Mouse (Mus musculus): Measurements from ENCODE around the gene Dnttip2. TPM values are rescaled to one million over a fixed set of nuclear protein-coding genes. Genes with fewer than 3 reads are reported as not detected.
A peak's percentile ranks its signal among the peaks of the same experiment; 100 is the strongest.

The Dnttip2 gene
- total and polyA plus RNA-seq, 3 experiments, result 6.9 to 25.8 (median 25.7) TPM

DNA sequence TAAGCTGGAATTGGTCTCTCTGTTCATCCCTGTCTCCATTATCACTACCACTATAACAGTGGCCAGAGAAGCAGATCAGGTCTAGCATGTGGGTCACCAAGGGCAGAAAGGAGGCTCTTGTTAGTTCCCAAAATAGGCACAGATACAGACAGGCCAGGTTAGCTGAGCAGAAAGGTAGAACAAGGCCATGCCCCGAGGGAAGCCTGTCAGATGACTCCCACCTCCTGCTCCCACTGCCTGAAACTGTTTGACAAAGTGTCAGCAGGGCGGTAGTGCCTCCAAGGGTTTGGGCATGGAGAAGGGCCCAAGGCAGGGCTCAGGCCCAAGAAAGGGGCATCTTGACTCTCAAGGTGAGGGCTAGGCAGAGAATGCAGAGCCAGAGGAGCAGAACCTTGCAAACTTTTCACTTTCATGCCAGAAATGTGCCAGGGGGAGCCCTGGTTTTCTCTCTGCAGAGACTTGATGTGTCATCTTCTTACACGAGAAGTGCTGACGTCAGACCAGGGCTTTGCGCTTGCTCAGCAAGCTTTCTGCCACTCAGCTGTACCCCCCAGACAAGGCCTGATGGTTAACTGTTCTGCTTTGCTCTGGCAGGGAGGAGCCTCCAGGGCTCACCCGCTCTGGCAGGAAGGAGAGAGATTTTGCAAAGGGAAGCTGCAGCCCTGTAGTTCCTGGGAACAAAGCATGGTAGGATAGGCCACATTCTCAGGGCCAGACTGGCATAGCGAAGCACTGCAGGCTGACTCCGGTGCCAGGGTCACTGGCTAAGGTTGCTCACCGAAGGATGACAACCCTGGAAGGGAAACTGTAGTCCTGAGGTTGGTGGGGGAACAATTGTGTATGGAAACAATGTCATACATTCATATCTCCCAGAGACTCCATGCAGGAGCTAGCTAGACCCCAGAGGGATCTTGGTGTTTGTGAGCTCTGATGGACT is 27.1 kb downstream of the Dnttip2 start:
- intact Hi-C loops (cut with DNase I), result no loop called here
- TF ChIP-seq CTCF (IDR thresholded peaks at IDR 0.05), result no peak
- peak; percentile 69; the same call in 1 of the 2 replicates for TF ChIP-seq EP300 (IDR thresholded peaks at IDR 0.05; ENCODE audit: insufficient read depth, low read depth, low read length)
- TF ChIP-seq POLR2A (IDR thresholded peaks at IDR 0.05; ENCODE audit: insufficient read depth, low read depth, low read length), result no peak
- Histone ChIP-seq H3K4me1 (ENCODE audit: control insufficient read depth, insufficient read depth, low read length) (no peaks in the 10 kb centered on the region; the same call in none of the 2 replicates), H3K27ac (peak overlapping the region; percentile 36), H3K27me3 (ENCODE audit: control insufficient read depth, insufficient read depth, low read length) (no peaks in the 10 kb centered on the region), H3K79me2 (replicated peaks; ENCODE audit: control insufficient read depth, insufficient read depth, low read length) (no peaks in the 10 kb centered on the region), H3K36me3 (ENCODE audit: control insufficient read depth, insufficient read depth, low read length) (no peaks in the 10 kb centered on the region), H3K4me3 (no peak overlapping the region), H3K9ac (ENCODE audit: low read depth, low read length) (no peak overlapping the region)
- peak; percentile 39 to 61 for DNase-seq
- 33% methylated on average over 9 of the region's 9 CpGs for WGBS

DNA sequence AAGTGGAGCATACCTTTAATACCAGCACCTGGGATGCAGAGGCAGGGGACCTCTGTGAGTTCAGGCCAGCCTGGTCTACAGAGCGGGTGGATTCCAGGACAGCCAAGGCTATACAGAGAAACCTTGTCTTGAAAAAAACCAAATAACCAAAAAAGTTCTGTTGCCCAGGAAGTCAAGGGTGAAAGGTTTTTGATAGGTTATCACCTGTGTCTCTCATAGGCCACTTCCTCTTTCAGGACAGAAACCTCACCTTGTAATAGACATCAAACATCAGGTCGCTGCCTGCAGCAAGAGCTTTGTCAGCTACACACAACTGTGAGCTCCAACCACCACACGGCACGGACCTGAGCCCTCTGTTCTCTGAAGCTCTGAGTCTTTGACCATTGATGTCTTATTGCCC is 30.4 kb downstream of the Dnttip2 start:
- Histone ChIP-seq H3K27ac (no peak overlapping the region), H3K9ac (ENCODE audit: low read depth, low read length) (no peak overlapping the region), H3K4me1 (ENCODE audit: control insufficient read depth, insufficient read depth, low read length) (no peaks in the 10 kb centered on the region; the same call in none of the 2 replicates), H3K4me3 (no peak overlapping the region), H3K27me3 (ENCODE audit: control insufficient read depth, insufficient read depth, low read length) (no peaks in the 10 kb centered on the region), H3K36me3 (ENCODE audit: control insufficient read depth, insufficient read depth, low read length) (no peaks in the 10 kb centered on the region), H3K79me2 (replicated peaks; ENCODE audit: control insufficient read depth, insufficient read depth, low read length) (no peaks in the 10 kb centered on the region)
- no peak for DNase-seq
- WGBS, result 92% methylated on average over 4 of the region's 4 CpGs
- TF ChIP-seq EP300 (IDR thresholded peaks at IDR 0.05; ENCODE audit: insufficient read depth, low read depth, low read length) (no peak), CTCF (IDR thresholded peaks at IDR 0.05) (no peak), POLR2A (IDR thresholded peaks at IDR 0.05; ENCODE audit: insufficient read depth, low read depth, low read length) (no peak)
- intact Hi-C loops (cut with DNase I), result no loop called here

DNA sequence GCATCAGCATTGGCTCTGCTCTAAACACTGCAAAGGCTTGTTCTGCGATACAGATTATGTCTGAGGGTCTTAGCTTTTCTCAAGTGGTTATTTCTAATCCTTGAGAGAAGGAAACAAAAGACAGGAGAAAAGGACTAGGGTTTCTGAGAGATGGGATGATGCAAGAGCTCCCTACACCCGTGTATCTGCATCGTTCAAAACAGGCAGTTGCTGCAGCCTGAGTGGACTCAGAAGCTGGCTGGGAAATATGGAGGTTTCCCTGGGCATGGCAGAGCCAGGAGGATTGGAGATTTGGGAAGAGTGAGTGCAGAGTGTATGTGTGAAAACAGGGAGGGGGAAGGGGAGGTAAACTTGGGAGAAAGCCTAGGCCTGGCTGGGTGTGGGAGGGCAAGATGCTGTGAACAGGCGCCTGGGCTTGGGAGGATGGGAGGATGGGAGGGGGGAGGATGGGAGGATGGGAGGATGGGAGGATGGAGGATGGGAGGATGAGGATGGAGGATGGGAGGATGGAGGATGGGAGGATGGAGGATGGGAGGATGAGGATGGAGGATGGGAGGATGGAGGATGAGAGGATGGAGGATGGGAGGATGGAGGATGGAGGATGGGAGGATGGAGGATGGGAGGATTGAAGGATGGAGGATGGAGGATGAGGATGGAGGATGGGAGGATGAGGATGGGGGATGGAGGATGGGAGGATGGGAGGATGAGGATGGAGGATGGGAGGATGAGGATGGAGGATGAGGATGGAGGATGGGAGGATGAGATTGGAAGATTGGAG is 33.9 kb downstream of the Dnttip2 start:
- no peaks in the 10 kb centered on the region for H3K27me3 ChIP-seq (ENCODE audit: control insufficient read depth, insufficient read depth, low read length)
- intact Hi-C loops (cut with DNase I), result no loop called here
- WGBS, result 40% methylated on average over 4 of the region's 4 CpGs

DNA sequence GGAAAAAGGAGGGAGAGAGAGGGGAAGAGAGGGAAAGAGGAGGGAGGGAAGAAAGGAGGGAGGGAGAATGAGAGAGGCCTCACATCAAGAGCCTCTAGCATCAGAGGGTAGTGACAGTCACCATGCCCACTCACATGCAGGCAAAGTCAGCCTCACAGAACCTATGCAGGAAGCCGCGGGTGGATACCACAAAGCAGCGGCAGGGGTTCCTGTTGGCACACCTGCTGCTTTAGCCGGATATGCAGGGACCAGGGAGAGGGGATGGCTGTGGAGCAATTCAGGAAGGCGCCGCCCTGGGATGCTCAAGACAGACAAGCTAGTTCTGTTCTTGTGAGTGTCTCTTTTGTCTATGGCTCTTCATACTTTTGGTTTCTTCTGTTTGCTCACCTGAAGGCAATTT is 34.8 kb downstream of the Dnttip2 start:
- H3K36me3 ChIP-seq (ENCODE audit: control insufficient read depth, insufficient read depth, low read length), result no peaks in the 10 kb centered on the region
- no peak for DNase-seq
- no peaks in the 10 kb centered on the region for H3K27me3 ChIP-seq (ENCODE audit: control insufficient read depth, insufficient read depth, low read length)
- no peak overlapping the region for H3K9ac ChIP-seq (ENCODE audit: low read depth, low read length)
- H3K79me2 ChIP-seq (replicated peaks; ENCODE audit: control insufficient read depth, insufficient read depth, low read length), result no peaks in the 10 kb centered on the region
- no peak overlapping the region for H3K27ac ChIP-seq
- H3K4me3 ChIP-seq, result no peak overlapping the region
- intact Hi-C loops (cut with DNase I), result no loop called here
- WGBS, result 24% methylated on average over 6 of the region's 6 CpGs
- peaks cover under 1% of the 10 kb centered on the region; the same call in 1 of the 2 replicates for H3K4me1 ChIP-seq (ENCODE audit: control insufficient read depth, insufficient read depth, low read length)
- no peak for TF ChIP-seq POLR2A (IDR thresholded peaks at IDR 0.05; ENCODE audit: insufficient read depth, low read depth, low read length)
- no peak for TF ChIP-seq CTCF (IDR thresholded peaks at IDR 0.05)
- no peak for TF ChIP-seq EP300 (IDR thresholded peaks at IDR 0.05; ENCODE audit: insufficient read depth, low read depth, low read length)

More for the DNA sequence above, 33.9 kb downstream of the Dnttip2 start:
- no peaks in the 10 kb centered on the region for H3K79me2 ChIP-seq (replicated peaks; ENCODE audit: control insufficient read depth, insufficient read depth, low read length)
- DNase-seq, result no peak
- H3K36me3 ChIP-seq (ENCODE audit: control insufficient read depth, insufficient read depth, low read length), result no peaks in the 10 kb centered on the region
- no peak overlapping the region for H3K27ac ChIP-seq
- TF ChIP-seq EP300 (IDR thresholded peaks at IDR 0.05; ENCODE audit: insufficient read depth, low read depth, low read length), result no peak
- TF ChIP-seq POLR2A (IDR thresholded peaks at IDR 0.05; ENCODE audit: insufficient read depth, low read depth, low read length), result no peak
- no peak for TF ChIP-seq CTCF (IDR thresholded peaks at IDR 0.05)
- no peaks in the 10 kb centered on the region; the same call in none of the 2 replicates for H3K4me1 ChIP-seq (ENCODE audit: control insufficient read depth, insufficient read depth, low read length)
- H3K9ac ChIP-seq (ENCODE audit: low read depth, low read length), result no peak overlapping the region
- no peak overlapping the region for H3K4me3 ChIP-seq

DNA sequence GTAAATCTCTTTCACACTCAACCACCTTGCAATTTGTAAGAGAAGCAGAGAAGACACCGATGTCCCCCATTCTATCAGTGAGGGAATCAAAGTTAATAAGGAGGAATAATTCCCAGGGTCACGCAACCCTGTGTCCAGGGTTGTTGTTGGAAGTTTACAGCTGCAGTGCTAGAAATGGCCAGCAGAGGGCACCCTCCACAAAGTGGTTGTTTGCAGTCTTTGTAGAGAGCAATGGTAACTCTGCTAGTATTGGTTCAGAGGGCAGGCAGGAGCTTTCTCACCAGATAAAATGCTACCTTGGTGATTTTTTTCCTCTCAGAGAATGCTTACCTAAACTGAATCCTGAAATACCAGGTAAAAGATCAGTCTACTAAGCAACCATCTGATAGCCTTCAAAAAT is 37.9 kb downstream of the Dnttip2 start:
- DNase-seq, result peak; percentile 76 to 90
- Histone ChIP-seq H3K9ac (ENCODE audit: low read depth, low read length) (no peak overlapping the region), H3K27me3 (ENCODE audit: control insufficient read depth, insufficient read depth, low read length) (no peaks in the 10 kb centered on the region), H3K79me2 (replicated peaks; ENCODE audit: control insufficient read depth, insufficient read depth, low read length) (no peaks in the 10 kb centered on the region), H3K4me1 (ENCODE audit: control insufficient read depth, insufficient read depth, low read length) (peaks cover 2% of the 10 kb centered on the region; the same call in 1 of the 2 replicates), H3K4me3 (no peak overlapping the region), H3K27ac (no peak overlapping the region), H3K36me3 (ENCODE audit: control insufficient read depth, insufficient read depth, low read length) (no peaks in the 10 kb centered on the region)
- intact Hi-C loops (cut with DNase I), result loop anchor here (1.0 to 5.0 kb wide), 3 partner anchors 110 to 326 kb away; no protein-coding TSS in a partner anchor
- WGBS, result 24% methylated on average over 2 of the region's 2 CpGs
- no peak for TF ChIP-seq POLR2A (IDR thresholded peaks at IDR 0.05; ENCODE audit: insufficient read depth, low read depth, low read length)
- TF ChIP-seq EP300 (IDR thresholded peaks at IDR 0.05; ENCODE audit: insufficient read depth, low read depth, low read length), result peak; percentile 58; the same call in 1 of the 2 replicates
- TF ChIP-seq CTCF (IDR thresholded peaks at IDR 0.05), result peak; percentile 99
